In the genomic region with DNA sequence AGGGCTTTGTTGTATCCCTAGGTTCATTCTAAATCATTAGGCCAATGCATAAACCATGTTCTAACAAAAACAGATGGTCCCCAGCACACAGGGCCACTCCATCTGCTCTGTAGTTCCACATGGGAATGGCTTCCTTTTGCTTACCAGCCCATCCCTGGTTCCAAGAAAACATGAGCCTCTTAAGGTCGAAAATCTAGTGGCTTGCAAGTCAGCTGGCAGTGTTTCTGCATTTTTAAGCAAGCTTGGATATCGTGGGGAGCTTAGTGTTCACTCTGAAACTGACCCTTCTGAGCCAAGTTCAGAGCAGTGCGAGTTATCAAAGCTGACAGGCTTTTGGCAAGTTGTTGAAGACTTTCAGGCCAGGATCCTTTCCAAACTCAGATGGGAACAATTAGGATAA, we compare ENCODE assay signal across 9 mouse cellular contexts.
A peak's percentile ranks its signal among the peaks of the same experiment; 100 is the strongest.
DNase-seq lines count a peak whose midpoint lies in the region; ATAC-seq lines count a peak whose summit lies in the region.
"Had no signal": no experiment of that assay in that cellular context is flagged by ENCODE, and none has a peak within 500 bp of the region (broad histone marks: within the 10 kb centered on the region; RNA-seq: fewer than 3 reads in every experiment).

No protein-coding gene starts in this region.

- H3K27ac ChIP-seq in heart, embryonic 11.5 days (ENCODE audit: low read depth, low read length): 0 out of 2 replicates have a peak overlapping the region, but pooled peaks have one; percentile 35
- H3K27ac ChIP-seq in kidney, embryonic 16.5 days (ENCODE audit: low read length): peak overlapping the region; percentile 63; the same call in 1 of the 2 replicates

- peaks cover 3% of the 10 kb centered on the region; the same call in 1 of the 2 replicates for H3K4me1 ChIP-seq in heart, embryonic 11.5 days (ENCODE audit: control insufficient read depth, insufficient read depth, low read length)
- H3K4me1 ChIP-seq in kidney, embryonic 16.5 days (ENCODE audit: insufficient read depth, low read length): no peaks in the 10 kb centered on the region
- H3K4me1 ChIP-seq: megakaryocyte, embryonic 14.5 days had no signal

- H3K9ac ChIP-seq in heart, embryonic 11.5 days (ENCODE audit: low read depth, low read length): no peak overlapping the region
- no peak overlapping the region for H3K9ac ChIP-seq in kidney, embryonic 16.5 days (replicated peaks; ENCODE audit: low read length)

- no peak overlapping the region for H3K4me3 ChIP-seq in heart, embryonic 11.5 days (ENCODE audit: low read depth, low read length)
- H3K4me3 ChIP-seq in kidney, embryonic 16.5 days (ENCODE audit: low read length): no peak overlapping the region
- H3K4me3 ChIP-seq: megakaryocyte, embryonic 14.5 days had no signal

- H3K4me2 ChIP-seq in heart, embryonic 11.5 days: no peak overlapping the region
- H3K4me2 ChIP-seq in kidney, embryonic 16.5 days (replicated peaks; ENCODE audit: low read depth, low read length): no peak overlapping the region

- no peak; the same call in 1 of the 2 replicates for ATAC-seq in heart, embryonic 11.5 days (replicated peaks; ENCODE audit: insufficient number of reproducible peaks, low FRiP score, low TSS enrichment)
- ATAC-seq in kidney, embryonic 16.5 days (ENCODE audit: low FRiP score, low TSS enrichment): peak; percentile 77

- 13% methylated on average over 3 of the region's 3 CpGs for WGBS in heart, embryonic 11.5 days (ENCODE audit: insufficient replicate concordance)
- WGBS in kidney, embryonic 16.5 days: 30% methylated on average over 3 of the region's 3 CpGs

- H3K9me3 ChIP-seq in heart, embryonic 11.5 days (replicated peaks; ENCODE audit: control insufficient read depth, low read length): no peaks in the 10 kb centered on the region
- no peaks in the 10 kb centered on the region for H3K9me3 ChIP-seq in kidney, embryonic 16.5 days (ENCODE audit: low read length)
- H3K9me3 ChIP-seq: megakaryocyte, embryonic 14.5 days had no signal

- H3K36me3 ChIP-seq in heart, embryonic 11.5 days (ENCODE audit: control insufficient read depth, insufficient read depth, low read length): no peaks in the 10 kb centered on the region
- no peaks in the 10 kb centered on the region for H3K36me3 ChIP-seq in kidney, embryonic 16.5 days (ENCODE audit: insufficient read depth, low read length)

- DNase-seq in adrenal gland, adult (ENCODE audit: inconsistent age in 2 of 2, low spot score in 1 of 2): peak; percentile 20 to 41
- DNase-seq in adrenal gland, postnatal 25 days: no peak
- peak; percentile 88 to 91 for DNase-seq in cerebellum, postnatal 10 days
- peak; percentile 36 for DNase-seq in lung, postnatal 14 days
- DNase-seq in left cerebral cortex, postnatal 14 days (ENCODE audit: low spot score in 2 of 2): no peak
- DNase-seq in frontal cortex, postnatal 10 days (ENCODE audit: low spot score in 2 of 2): no peak

- intact Hi-C loops in left cerebral cortex, postnatal 14 days (cut with DNase I): no loop called here

- no peaks in the 10 kb centered on the region for H3K27me3 ChIP-seq in heart, embryonic 11.5 days (ENCODE audit: control insufficient read depth, insufficient read depth, low read length)
- no peaks in the 10 kb centered on the region for H3K27me3 ChIP-seq in kidney, embryonic 16.5 days (ENCODE audit: insufficient read depth, low read length)
- H3K27me3 ChIP-seq: megakaryocyte, embryonic 14.5 days had no signal

Comparison
In these comparisons a context has a peak if more than half of its experiments do, and no peak if none do; other contexts are left out.
1. DNase-seq: peak in adrenal gland, adult (2 of 2), cerebellum, postnatal 10 days (2 of 2) and lung, postnatal 14 days (single experiment); none in adrenal gland, postnatal 25 days (single experiment), left cerebral cortex, postnatal 14 days (0 of 2) and frontal cortex, postnatal 10 days (0 of 2).